Mouse (Mus musculus) kidney, adult 9 months (tissue): ENCODE data around the gene Slc25a40.

Experiments
- DNase-seq: peaks from one replicate; pipeline ENCODE4 v3.0.0; 2022

The Slc25a40 gene

GRCm38 (mm10) chr5:8422157-8422931, at the start of gene Slc25a40, which contains the start of gene Dbf4:
Gene Slc25a40 (plus strand): TSS chr5:8422850.
Gene Dbf4 (minus strand): TSS chr5:8422716.
- DNase-seq, result peak; percentile 93

- DNase-seq, result no peak
Observed at GRCm38 (mm10) chr5:8373415-8373814, 49.2 kb upstream of the Slc25a40 start.

GRCm38 (mm10) chr5:8374297-8374906, 48.2 kb upstream of the Slc25a40 start:
- DNase-seq, result no peak

- DNase-seq, result no peak
Observed at GRCm38 (mm10) chr5:8393891-8394583, 28.6 kb upstream of the Slc25a40 start.

GRCm38 (mm10) chr5:8397587-8398249, 24.9 kb upstream of the Slc25a40 start:
- DNase-seq, result no peak

GRCm38 (mm10) chr5:8408746-8409145, 13.9 kb upstream of the Slc25a40 start:
- DNase-seq, result no peak

GRCm38 (mm10) chr5:8416683-8417413, 5.8 kb upstream of the Slc25a40 start:
- no peak for DNase-seq

GRCm38 (mm10) chr5:8417443-8417842, 5.2 kb upstream of the Slc25a40 start:
- no peak for DNase-seq

- DNase-seq, result no peak
Observed at GRCm38 (mm10) chr5:8421424-8421823, 1.2 kb upstream of the Slc25a40 start.

- peak; percentile 33 for DNase-seq
Observed at GRCm38 (mm10) chr5:8422932-8423928, 580 bp downstream of the Slc25a40 start.

- DNase-seq, result no peak
Observed at GRCm38 (mm10) chr5:8424116-8424515, 1.5 kb downstream of the Slc25a40 start.

- no peak for DNase-seq
Observed at GRCm38 (mm10) chr5:8425899-8426298, 3.2 kb downstream of the Slc25a40 start.

- DNase-seq, result no peak
Observed at GRCm38 (mm10) chr5:8437481-8438156, 15.0 kb downstream of the Slc25a40 start.

- no peak for DNase-seq
Observed at GRCm38 (mm10) chr5:8439095-8439494, 16.4 kb downstream of the Slc25a40 start.

- no peak for DNase-seq
Observed at GRCm38 (mm10) chr5:8455565-8455964, 32.9 kb downstream of the Slc25a40 start.

- DNase-seq, result no peak
Observed at GRCm38 (mm10) chr5:8456561-8456960, 33.9 kb downstream of the Slc25a40 start.

GRCm38 (mm10) chr5:8487989-8488700, 65.5 kb downstream of the Slc25a40 start:
- DNase-seq, result no peak

GRCm38 (mm10) chr5:8488701-8489297, 66.1 kb downstream of the Slc25a40 start:
- DNase-seq, result no peak

- DNase-seq, result peak; percentile 21
Observed at GRCm38 (mm10) chr5:8489471-8490110, 66.9 kb downstream of the Slc25a40 start.
